Mouse (Mus musculus) forebrain, embryonic 16.5 days (tissue): ENCODE measurements around the gene Gm44965. TPM values are rescaled to one million over a fixed set of nuclear protein-coding genes. Genes with fewer than 3 reads are reported as not detected.
"Not testable (repeated sequence)": the region's sequence is repeated elsewhere in the genome, so short reads cannot be mapped to it uniquely, and the experiment has no call there.

Experiments
- ATAC-seq: fragments of 200-750 bp; cut with Nextera tagmentation; 2 replicates; pipeline ENCODE4 v1.8.0; 2017; ENCODE audit warnings: mild to moderate bottlenecking, moderate library complexity
- H3K27ac ChIP-seq: fragments of 300-500 bp; sonication (generic); 2 replicates; pipeline ENCODE4 v1.5.1; 2014; ENCODE audit warnings: low read length, control low read depth
- H3K27me3 ChIP-seq: fragments of 300-500 bp; sonication (generic); replicated peaks from 2 replicates; pipeline ENCODE4 v1.6.1; 2014; ENCODE audit warnings: low read length; ENCODE audit not compliant: control insufficient read depth, insufficient read depth
- H3K36me3 ChIP-seq: fragments of 300-500 bp; sonication (generic); 2 replicates; pipeline ENCODE4 v1.6.1; 2014; ENCODE audit not compliant: control insufficient read depth, insufficient read depth
- H3K4me1 ChIP-seq: fragments of 300-500 bp; sonication (generic); replicated peaks from 2 replicates; pipeline ENCODE4 v1.6.1; 2014; ENCODE audit warnings: low read length; ENCODE audit not compliant: control insufficient read depth, insufficient read depth
- H3K4me2 ChIP-seq: fragments of 300-500 bp; sonication (generic); 2 replicates; pipeline ENCODE4 v1.6.1; 2014; ENCODE audit warnings: mild to moderate bottlenecking, low read length, control low read depth
- H3K4me3 ChIP-seq: fragments of 300-500 bp; sonication (generic); replicated peaks from 2 replicates; pipeline ENCODE4 v1.5.1; 2014; ENCODE audit warnings: mild to moderate bottlenecking, low read length, control low read depth
- H3K9ac ChIP-seq: fragments of 300-500 bp; sonication (generic); replicated peaks from 2 replicates; pipeline ENCODE4 v1.6.1; 2014; ENCODE audit warnings: low read depth, low read length, control low read depth
- H3K9me3 ChIP-seq: fragments of 300-500 bp; sonication (generic); 2 replicates; pipeline ENCODE4 v1.6.1; 2016; ENCODE audit warnings: low read length; ENCODE audit not compliant: control insufficient read depth
- WGBS: fragments of 180-500 bp; shearing (Covaris S2); extraction: QIAGEN DNeasy Blood & Tissue Kit; methylation state at CpG from one replicate; pipeline ENCODE4 v1.1.7; 2014; 5-methylcytosine and 5-hydroxymethylcytosine counted together
- polyA plus RNA-seq: library from polyadenylated mRNA; unstranded; fragments of >200 nt; fragmentation: Nextera tagmentation; extraction: Ambion mirVana; gene quantifications from 2 replicates; pipeline ENCODE4 v1.2.1, GENCODE M21; 2015

Gene Gm44965
- polyA plus RNA-seq, 1 experiment from 2014 or later, result not detected

- no peak for ATAC-seq
- Histone ChIP-seq H3K4me3 (no peak overlapping the region), H3K4me2 (no peak overlapping the region), H3K27ac (no peak overlapping the region), H3K9me3 (no peaks in the 10 kb centered on the region), H3K27me3 (no peaks in the 10 kb centered on the region), H3K4me1 (no peaks in the 10 kb centered on the region), H3K9ac (no peak overlapping the region), H3K36me3 (peaks cover 5% of the 10 kb centered on the region)
- WGBS, result 65% methylated on average over 7 of the region's 7 CpGs
These were observed 15.8 kb downstream of the Gm44965 start for GRCm38 (mm10) chr6:48609512-48609911.

- WGBS, result 77% methylated on average over 3 of the region's 3 CpGs
- H3K27ac ChIP-seq, result no peak overlapping the region
- ATAC-seq, result no peak
These were observed 16.9 kb downstream of the Gm44965 start for GRCm38 (mm10) chr6:48610657-48611056.

GRCm38 (mm10) chr6:48613464-48613863 is 19.7 kb downstream of the Gm44965 start:
- WGBS, result 92% methylated on average over 4 of the region's 4 CpGs
- H3K4me1 ChIP-seq, result no peaks in the 10 kb centered on the region
- no peaks in the 10 kb centered on the region for H3K9me3 ChIP-seq
- no peak overlapping the region for H3K4me2 ChIP-seq
- H3K4me3 ChIP-seq, result no peak overlapping the region
- H3K36me3 ChIP-seq, result peaks cover 12% of the 10 kb centered on the region
- no peaks in the 10 kb centered on the region for H3K27me3 ChIP-seq
- H3K27ac ChIP-seq, result no peak overlapping the region
- no peak for ATAC-seq
- H3K9ac ChIP-seq, result no peak overlapping the region

More at GRCm38 (mm10) chr6:48610657-48611056, 16.9 kb downstream of the Gm44965 start:
- H3K4me3 ChIP-seq, result no peak overlapping the region
- no peaks in the 10 kb centered on the region for H3K9me3 ChIP-seq
- no peaks in the 10 kb centered on the region for H3K4me1 ChIP-seq
- no peak overlapping the region for H3K9ac ChIP-seq
- peaks cover 12% of the 10 kb centered on the region for H3K36me3 ChIP-seq
- no peaks in the 10 kb centered on the region for H3K27me3 ChIP-seq
- no peak overlapping the region for H3K4me2 ChIP-seq

GRCm38 (mm10) chr6:48614756-48615155 is 21.0 kb downstream of the Gm44965 start:
- Histone ChIP-seq H3K4me2 (no peak overlapping the region), H3K9me3 (no peaks in the 10 kb centered on the region), H3K4me3 (no peak overlapping the region), H3K36me3 (peaks cover 16% of the 10 kb centered on the region), H3K9ac (no peak overlapping the region), H3K27me3 (no peaks in the 10 kb centered on the region), H3K4me1 (no peaks in the 10 kb centered on the region), H3K27ac (no peak overlapping the region)
- no peak for ATAC-seq
- 94% methylated on average over 5 of the region's 5 CpGs for WGBS

GRCm38 (mm10) chr6:48620031-48620430 is 26.3 kb downstream of the Gm44965 start:
- Histone ChIP-seq H3K4me3 (no peak overlapping the region), H3K9ac (no peak overlapping the region), H3K27ac (no peak overlapping the region), H3K4me1 (no peaks in the 10 kb centered on the region), H3K27me3 (no peaks in the 10 kb centered on the region), H3K4me2 (no peak overlapping the region), H3K9me3 (no peaks in the 10 kb centered on the region), H3K36me3 (peaks cover 16% of the 10 kb centered on the region)
- whole genome bisulfite sequencing, result 95% methylated on average over 30 of the region's 30 CpGs
- ATAC-seq, result no peak

GRCm38 (mm10) chr6:48622186-48622843 is 28.6 kb downstream of the Gm44965 start:
- H3K9me3 ChIP-seq, H3K4me1 ChIP-seq, H3K27me3 ChIP-seq, H3K4me2 ChIP-seq, H3K4me3 ChIP-seq, ATAC-seq, H3K9ac ChIP-seq, H3K27ac ChIP-seq: not testable (repeated sequence)
- 85% methylated on average over 8 of the region's 8 CpGs for WGBS
- peaks cover 14% of the 10 kb centered on the region for H3K36me3 ChIP-seq

GRCm38 (mm10) chr6:48623460-48623859 is 29.7 kb downstream of the Gm44965 start:
- H3K36me3 ChIP-seq, result peaks cover 14% of the 10 kb centered on the region
- 35% methylated on average over 1 of the region's 1 CpGs for WGBS

GRCm38 (mm10) chr6:48626464-48626863 is 32.7 kb downstream of the Gm44965 start, which contains the start of gene AI854703:
TSS of gene AI854703 (plus strand) at chr6:48626764.
- WGBS, result 15% methylated on average over 8 of the region's 8 CpGs
- no peak for ATAC-seq
- no peaks in the 10 kb centered on the region for H3K9me3 ChIP-seq

More at GRCm38 (mm10) chr6:48623460-48623859, 29.7 kb downstream of the Gm44965 start:
- Histone ChIP-seq H3K27me3 (peaks cover 3% of the 10 kb centered on the region), H3K4me1 (peaks cover 11% of the 10 kb centered on the region), H3K4me2 (no peak overlapping the region), H3K9ac (no peak overlapping the region), H3K4me3 (no peak overlapping the region), H3K9me3 (no peaks in the 10 kb centered on the region), H3K27ac (no peak overlapping the region)
- ATAC-seq, result no peak

GRCm38 (mm10) chr6:48626984-48627383 is 33.2 kb downstream of the Gm44965 start:
- no peaks in the 10 kb centered on the region for H3K36me3 ChIP-seq
- peak overlapping the region; percentile 83 for H3K4me2 ChIP-seq
- H3K9ac ChIP-seq, result peak overlapping the region; percentile 61
- H3K9me3 ChIP-seq, result no peaks in the 10 kb centered on the region
- peak; percentile 57 for ATAC-seq
- peaks cover 22% of the 10 kb centered on the region for H3K4me1 ChIP-seq
- H3K27me3 ChIP-seq, result peaks cover 9% of the 10 kb centered on the region
- no peak overlapping the region for H3K27ac ChIP-seq
- peak overlapping the region; percentile 57 for H3K4me3 ChIP-seq
- under 1% methylated on average over 32 of the region's 32 CpGs for WGBS

More at GRCm38 (mm10) chr6:48626464-48626863, 32.7 kb downstream of the Gm44965 start, which contains the start of gene AI854703:
- H3K4me2 ChIP-seq, result peak within 1 kb of the TSS; percentile 83
- H3K27ac ChIP-seq, result no peak within 1 kb of the TSS
- H3K4me3 ChIP-seq, result peak within 1 kb of the TSS; percentile 57
- peak within 1 kb of the TSS; percentile 61 for H3K9ac ChIP-seq
- H3K36me3 ChIP-seq, result no peaks in the 10 kb centered on the region
- peaks cover 9% of the 10 kb centered on the region for H3K27me3 ChIP-seq
- H3K4me1 ChIP-seq, result peaks cover 22% of the 10 kb centered on the region
